Mouse (Mus musculus) liver, embryonic 14.5 days (tissue): ENCODE measurements at regions not wholly inside any gene's neighbourhood (a gene's known extent, or its start where the extent isn't known, plus 50 kb on each side); places are given as distances from the start of the nearest gene placed in this dataset.

Source experiments
- CTCF ChIP-seq: IDR thresholded peaks from 2 replicates; pipeline ENCODE4 v1.5.1; 2016; ENCODE audit warnings: antibody characterized with exemption, low read depth, control low read depth
- EP300 ChIP-seq: IDR thresholded peaks from 2 replicates; pipeline ENCODE4 v1.6.1; 2016; ENCODE audit warnings: antibody characterized with exemption, low read depth

DNA sequence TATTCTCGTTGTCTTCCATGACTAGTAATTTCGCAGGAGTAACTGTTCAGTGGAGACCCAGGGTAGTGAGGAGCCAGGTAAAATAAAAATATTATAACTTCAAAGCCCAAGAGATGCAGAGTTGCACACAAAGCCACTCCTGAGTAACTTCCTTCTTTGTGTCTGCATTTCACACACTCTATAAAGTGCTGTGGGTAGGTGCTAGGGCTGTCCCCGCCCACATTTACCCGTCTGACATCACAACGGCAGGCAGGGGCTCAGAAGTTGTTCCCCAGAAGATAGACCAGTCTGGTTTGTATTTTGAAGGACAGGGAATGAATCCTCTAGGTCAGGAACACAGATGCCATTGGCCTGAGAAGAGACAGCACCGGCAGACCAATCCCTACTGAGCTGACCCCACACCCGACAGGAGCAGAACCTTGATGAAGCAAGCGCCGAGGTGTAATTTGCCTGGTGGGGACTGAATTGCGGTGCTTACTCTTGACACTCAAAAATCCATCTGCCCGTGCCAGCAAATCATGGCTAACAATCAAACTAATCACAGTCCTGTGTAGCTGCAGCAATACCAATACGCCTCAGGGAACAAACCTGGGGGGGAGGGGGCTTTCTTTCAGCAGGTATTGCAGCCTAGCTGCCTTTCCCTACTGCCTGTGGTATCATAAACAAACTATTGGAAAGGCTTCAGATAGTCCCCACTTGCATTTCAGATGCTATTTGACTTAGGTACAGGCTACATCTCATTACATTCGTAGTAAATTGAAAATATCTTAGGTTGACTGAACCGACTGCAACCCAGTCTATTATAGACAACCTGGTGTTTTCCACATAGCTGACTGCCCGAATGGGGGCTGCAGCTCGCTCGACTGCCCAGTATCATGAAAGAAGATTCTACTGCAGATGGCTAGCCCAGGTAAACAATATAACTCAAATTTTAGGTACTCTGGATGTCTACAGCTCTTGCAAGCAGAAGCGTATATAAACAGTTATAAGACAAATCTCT is 175.6 kb downstream of the Basp1 start:
- TF ChIP-seq EP300: no peak
- no peak for TF ChIP-seq CTCF
